Mouse (Mus musculus): ENCODE results near the gene Pip5k1c. TPM values are rescaled to one million over a fixed set of nuclear protein-coding genes. Genes with fewer than 3 reads are reported as not detected.

The Pip5k1c gene
- polyA plus RNA-seq, 1 experiment, result 212 TPM

- H3K4me1 ChIP-seq (replicated peaks; ENCODE audit: control insufficient read depth, insufficient read depth, low read length), result peaks cover 49% of the 10 kb centered on the region
- peak; percentile 87; the same call in 1 of the 2 replicates for TF ChIP-seq CTCF (IDR thresholded peaks at IDR 0.05; ENCODE audit: borderline replicate concordance, control insufficient read depth, extremely low read depth, insufficient read depth, low read length, poor library complexity)
- TF ChIP-seq POLR2A (IDR thresholded peaks at IDR 0.05; ENCODE audit: control insufficient read depth, extremely low read depth, insufficient read depth, low read length, poor library complexity), result no peak
- peak; percentile 74 for DNase-seq
- H3K4me3 ChIP-seq (ENCODE audit: control insufficient read depth, insufficient read depth, low read length), result no peak overlapping the region
- 77% methylated on average over 8 of the region's 8 CpGs for WGBS
- no peaks in the 10 kb centered on the region for H3K36me3 ChIP-seq (ENCODE audit: control insufficient read depth, insufficient read depth, low read length)
- H3K27ac ChIP-seq (ENCODE audit: control insufficient read depth, insufficient read depth, low read length), result no peak overlapping the region
- no peaks in the 10 kb centered on the region for H3K27me3 ChIP-seq (ENCODE audit: control insufficient read depth, insufficient read depth, low read length)
Measured at GRCm38 (mm10) chr10:81287513-81288157, 5.1 kb upstream of the Pip5k1c start.

- no peak overlapping the region for H3K27ac ChIP-seq (ENCODE audit: control insufficient read depth, insufficient read depth, low read length)
- DNase-seq, result peak; percentile 63
- no peaks in the 10 kb centered on the region for H3K27me3 ChIP-seq (ENCODE audit: control insufficient read depth, insufficient read depth, low read length)
- H3K4me3 ChIP-seq (ENCODE audit: control insufficient read depth, insufficient read depth, low read length), result no peak overlapping the region
- peaks cover 50% of the 10 kb centered on the region for H3K4me1 ChIP-seq (replicated peaks; ENCODE audit: control insufficient read depth, insufficient read depth, low read length)
- no peaks in the 10 kb centered on the region for H3K36me3 ChIP-seq (ENCODE audit: control insufficient read depth, insufficient read depth, low read length)
- peak; percentile 44; the same call in 1 of the 2 replicates for TF ChIP-seq CTCF (IDR thresholded peaks at IDR 0.05; ENCODE audit: borderline replicate concordance, control insufficient read depth, extremely low read depth, insufficient read depth, low read length, poor library complexity)
- no peak for TF ChIP-seq POLR2A (IDR thresholded peaks at IDR 0.05; ENCODE audit: control insufficient read depth, extremely low read depth, insufficient read depth, low read length, poor library complexity)
- 55% methylated on average over 6 of the region's 6 CpGs for WGBS
Measured at GRCm38 (mm10) chr10:81288601-81289000, 4.2 kb upstream of the Pip5k1c start.

GRCm38 (mm10) chr10:81289278-81289677 lies 3.5 kb upstream of the Pip5k1c start:
- H3K27ac ChIP-seq (ENCODE audit: control insufficient read depth, insufficient read depth, low read length), result no peak overlapping the region
- TF ChIP-seq CTCF (IDR thresholded peaks at IDR 0.05; ENCODE audit: borderline replicate concordance, control insufficient read depth, extremely low read depth, insufficient read depth, low read length, poor library complexity) (peak; percentile 89), POLR2A (IDR thresholded peaks at IDR 0.05; ENCODE audit: control insufficient read depth, extremely low read depth, insufficient read depth, low read length, poor library complexity) (no peak)
- WGBS, result 12% methylated on average over 7 of the region's 7 CpGs
- no peaks in the 10 kb centered on the region for H3K27me3 ChIP-seq (ENCODE audit: control insufficient read depth, insufficient read depth, low read length)
- DNase-seq, result peak; percentile 74
- no peak overlapping the region for H3K4me3 ChIP-seq (ENCODE audit: control insufficient read depth, insufficient read depth, low read length)
- H3K36me3 ChIP-seq (ENCODE audit: control insufficient read depth, insufficient read depth, low read length), result no peaks in the 10 kb centered on the region
- peaks cover 57% of the 10 kb centered on the region for H3K4me1 ChIP-seq (replicated peaks; ENCODE audit: control insufficient read depth, insufficient read depth, low read length)

GRCm38 (mm10) chr10:81289811-81290210 lies 3.0 kb upstream of the Pip5k1c start:
- no peaks in the 10 kb centered on the region for H3K27me3 ChIP-seq (ENCODE audit: control insufficient read depth, insufficient read depth, low read length)
- WGBS, result 83% methylated on average over 14 of the region's 14 CpGs
- H3K4me3 ChIP-seq (ENCODE audit: control insufficient read depth, insufficient read depth, low read length), result no peak overlapping the region
- TF ChIP-seq CTCF (IDR thresholded peaks at IDR 0.05; ENCODE audit: borderline replicate concordance, control insufficient read depth, extremely low read depth, insufficient read depth, low read length, poor library complexity), result no peak
- TF ChIP-seq POLR2A (IDR thresholded peaks at IDR 0.05; ENCODE audit: control insufficient read depth, extremely low read depth, insufficient read depth, low read length, poor library complexity), result no peak
- H3K4me1 ChIP-seq (replicated peaks; ENCODE audit: control insufficient read depth, insufficient read depth, low read length), result peaks cover 61% of the 10 kb centered on the region
- DNase-seq, result no peak
- H3K36me3 ChIP-seq (ENCODE audit: control insufficient read depth, insufficient read depth, low read length), result no peaks in the 10 kb centered on the region
- H3K27ac ChIP-seq (ENCODE audit: control insufficient read depth, insufficient read depth, low read length), result no peak overlapping the region

GRCm38 (mm10) chr10:81290698-81291460 lies 1.9 kb upstream of the Pip5k1c start:
- H3K4me1 ChIP-seq (replicated peaks; ENCODE audit: control insufficient read depth, insufficient read depth, low read length), result peaks cover 63% of the 10 kb centered on the region
- no peaks in the 10 kb centered on the region for H3K27me3 ChIP-seq (ENCODE audit: control insufficient read depth, insufficient read depth, low read length)
- peak overlapping the region; percentile 76 for H3K27ac ChIP-seq (ENCODE audit: control insufficient read depth, insufficient read depth, low read length)
- H3K4me3 ChIP-seq (ENCODE audit: control insufficient read depth, insufficient read depth, low read length), result peak overlapping the region; percentile 25
- peak; percentile 69 for DNase-seq
- H3K36me3 ChIP-seq (ENCODE audit: control insufficient read depth, insufficient read depth, low read length), result no peaks in the 10 kb centered on the region
- TF ChIP-seq CTCF (IDR thresholded peaks at IDR 0.05; ENCODE audit: borderline replicate concordance, control insufficient read depth, extremely low read depth, insufficient read depth, low read length, poor library complexity), result 0 out of 2 replicates have a peak, but pooled peaks have one; percentile 10
- no peak for TF ChIP-seq POLR2A (IDR thresholded peaks at IDR 0.05; ENCODE audit: control insufficient read depth, extremely low read depth, insufficient read depth, low read length, poor library complexity)
- WGBS, result 9% methylated on average over 24 of the region's 24 CpGs

- DNase-seq, result no peak
- WGBS, result 26% methylated on average over 9 of the region's 9 CpGs
- TF ChIP-seq CTCF (IDR thresholded peaks at IDR 0.05; ENCODE audit: borderline replicate concordance, control insufficient read depth, extremely low read depth, insufficient read depth, low read length, poor library complexity) (no peak), POLR2A (IDR thresholded peaks at IDR 0.05; ENCODE audit: control insufficient read depth, extremely low read depth, insufficient read depth, low read length, poor library complexity) (no peak)
- Histone ChIP-seq H3K27ac (ENCODE audit: control insufficient read depth, insufficient read depth, low read length) (peak within 1 kb of the TSS; percentile 76), H3K27me3 (ENCODE audit: control insufficient read depth, insufficient read depth, low read length) (no peaks in the 10 kb centered on the region), H3K4me3 (ENCODE audit: control insufficient read depth, insufficient read depth, low read length) (peak within 1 kb of the TSS; percentile 25), H3K36me3 (ENCODE audit: control insufficient read depth, insufficient read depth, low read length) (no peaks in the 10 kb centered on the region), H3K4me1 (replicated peaks; ENCODE audit: control insufficient read depth, insufficient read depth, low read length) (peaks cover 63% of the 10 kb centered on the region)
Measured at GRCm38 (mm10) chr10:81291511-81292104, 1.2 kb upstream of the Pip5k1c start, which contains the start of gene Tjp3. Gene Tjp3, minus strand, starts transcription at chr10:81291581.
